Mouse (Mus musculus): Measurements from ENCODE around the gene Rassf6. TPM values are rescaled to one million over a fixed set of nuclear protein-coding genes. Genes with fewer than 3 reads are reported as not detected.

Gene Rassf6
- total RNA-seq, 2 experiments from 2014 or later: not detected

GRCm38 (mm10) chr5:90579556-90579955, 60.9 kb downstream of the Rassf6 start:
- intact Hi-C loops (cut with DNase I): no loop called here
- DNase-seq: no peak

- DNase-seq: no peak
- intact Hi-C loops (cut with DNase I): no loop called here
Measured at GRCm38 (mm10) chr5:90577751-90578150, 62.7 kb downstream of the Rassf6 start.

- DNase-seq: no peak
- intact Hi-C loops (cut with DNase I): no loop called here
Measured at GRCm38 (mm10) chr5:90571216-90571615, 69.2 kb downstream of the Rassf6 start.

- no peak for DNase-seq
- intact Hi-C loops (cut with DNase I): no loop called here
Measured at GRCm38 (mm10) chr5:90568338-90568737, 72.1 kb downstream of the Rassf6 start.

- intact Hi-C loops (cut with DNase I): no loop called here
Measured at GRCm38 (mm10) chr5:90567788-90568187, 72.7 kb downstream of the Rassf6 start.

GRCm38 (mm10) chr5:90565205-90565604, 75.3 kb downstream of the Rassf6 start:
- no peak for DNase-seq
- intact Hi-C loops (cut with DNase I): no loop called here

More at GRCm38 (mm10) chr5:90567788-90568187, 72.7 kb downstream of the Rassf6 start:
- no peak for DNase-seq

GRCm38 (mm10) chr5:90564161-90564560, 76.3 kb downstream of the Rassf6 start:
- no peak for DNase-seq
- intact Hi-C loops (cut with DNase I): no loop called here

GRCm38 (mm10) chr5:90562880-90563279, 77.6 kb downstream of the Rassf6 start:
- intact Hi-C loops (cut with DNase I): no loop called here
- DNase-seq: no peak

GRCm38 (mm10) chr5:90561721-90562275, 78.7 kb downstream of the Rassf6 start:
- DNase-seq: no peak
- intact Hi-C loops (cut with DNase I): no loop called here

GRCm38 (mm10) chr5:90560743-90561142, 79.7 kb downstream of the Rassf6 start, which contains the start of gene 5830473C10Rik:
Gene 5830473C10Rik (plus strand): TSS chr5:90561107.
- no peak for DNase-seq
- intact Hi-C loops (cut with DNase I): no loop called here

- intact Hi-C loops (cut with DNase I): no loop called here
- no peak for DNase-seq
Measured at GRCm38 (mm10) chr5:90556052-90556451, 84.4 kb downstream of the Rassf6 start.

Other genes with a start within 250 kb of the Rassf6 start
- not detected for gene Alb, start 179.8 kb downstream of the Rassf6 start, total RNA-seq (2021)
- not detected for gene Afp, start 149.9 kb downstream of the Rassf6 start, total RNA-seq (2021)
- not detected for gene Afm, start 121.7 kb downstream of the Rassf6 start, total RNA-seq (2021)
- not detected for gene 5830473C10Rik, start 79.5 kb downstream of the Rassf6 start, total RNA-seq (2021)
- under 1 TPM in 1 of 2 experiments, not detected in 1; 0.31 TPM for gene Cxcl5, start 118.7 kb upstream of the Rassf6 start, total RNA-seq (2021)
- gene Ppbp, start 127.9 kb upstream of the Rassf6 start, total RNA-seq (2021): 10 to 100 TPM in 1 of 2 experiments, 1 to 10 TPM in 1; 8.7 to 11.2 TPM
- gene Pf4, start 131.8 kb upstream of the Rassf6 start, total RNA-seq (2021): 10 to 100 TPM; 32.9 to 36.9 TPM
- gene Cxcl3, start 145.4 kb upstream of the Rassf6 start, total RNA-seq (2021): not detected
- not detected for gene Cxcl15, start 153.9 kb upstream of the Rassf6 start, total RNA-seq (2021)